Mouse (Mus musculus) lung, postnatal 0 days (tissue): ENCODE measurements at regions not wholly inside any gene's neighbourhood (a gene's known extent, or its start where the extent isn't known, plus 50 kb on each side); places are given as distances from the start of the nearest gene placed in this dataset.

Experiments used
- CTCF ChIP-seq: IDR thresholded peaks from 2 replicates; pipeline ENCODE4 v1.5.1; 2016; ENCODE audit warnings: antibody characterized with exemption, mild to moderate bottlenecking
- EP300 ChIP-seq: IDR thresholded peaks from 2 replicates; pipeline ENCODE4 v1.6.1; 2016; ENCODE audit warnings: antibody characterized with exemption, mild to moderate bottlenecking, control low read depth

DNA sequence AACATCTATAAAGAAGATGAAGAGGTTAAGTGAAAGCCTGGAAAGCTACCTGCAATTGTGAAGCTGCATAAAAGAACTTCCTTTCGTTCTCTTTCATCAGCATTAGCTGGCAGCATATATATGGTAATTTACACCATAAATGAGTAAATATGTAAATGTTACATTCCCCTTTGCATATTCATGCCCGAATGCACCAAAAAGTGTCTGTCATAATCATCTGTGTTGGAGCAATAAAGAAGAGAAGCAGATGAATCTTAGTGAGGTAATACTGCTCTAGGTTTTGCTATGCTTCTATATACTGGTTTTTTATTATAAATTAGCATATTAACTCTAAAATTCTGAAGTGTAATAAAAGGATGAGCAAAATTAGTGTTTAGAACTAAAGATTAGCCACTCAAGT is 332.9 kb upstream of the Impad1 start:
- TF ChIP-seq CTCF (no peak), EP300 (no peak)
